Mouse (Mus musculus) lung, embryonic 16.5 days (tissue): ENCODE measurements at regions not wholly inside any gene's neighbourhood (a gene's known extent, or its start where the extent isn't known, plus 50 kb on each side); places are given as distances from the start of the nearest gene placed in this dataset.
"Not testable (repeated sequence)": the region's sequence is repeated elsewhere in the genome, so short reads cannot be mapped to it uniquely, and the experiment has no call there.

ENCODE experiments used
- ATAC-seq: fragments of 200-750 bp; cut with Nextera tagmentation; 2 replicates; pipeline ENCODE4 v1.8.0; 2017; ENCODE audit warnings: low read depth, mild to moderate bottlenecking, moderate library complexity
- H3K27ac ChIP-seq: fragments of 300-500 bp; sonication (generic); 2 replicates; pipeline ENCODE4 v1.5.1; 2014; ENCODE audit warnings: mild to moderate bottlenecking, control low read depth, low read length
- H3K27me3 ChIP-seq: fragments of 300-500 bp; sonication (generic); 2 replicates; pipeline ENCODE4 v1.6.1; 2014; ENCODE audit warnings: low read depth, low read length, mixed read lengths; ENCODE audit not compliant: control insufficient read depth, insufficient read depth
- H3K36me3 ChIP-seq: fragments of 300-500 bp; sonication (generic); 2 replicates; pipeline ENCODE4 v1.6.1; 2014; ENCODE audit warnings: low read length; ENCODE audit not compliant: control insufficient read depth, insufficient read depth
- H3K4me1 ChIP-seq: fragments of 300-500 bp; sonication (generic); replicated peaks from 2 replicates; pipeline ENCODE4 v1.6.1; 2014; ENCODE audit warnings: low read length, mixed read lengths; ENCODE audit not compliant: control insufficient read depth, insufficient read depth
- H3K4me2 ChIP-seq: fragments of 300-500 bp; sonication (generic); 2 replicates; pipeline ENCODE4 v1.6.1; 2014; ENCODE audit warnings: low read depth, low read length, control low read depth
- H3K4me3 ChIP-seq: fragments of 300-500 bp; sonication (generic); 2 replicates; pipeline ENCODE4 v1.5.1; 2014; ENCODE audit warnings: mild to moderate bottlenecking, low read length, control low read depth
- H3K9ac ChIP-seq: fragments of 300-500 bp; sonication (generic); 2 replicates; pipeline ENCODE4 v1.6.1; 2014; ENCODE audit warnings: low read length, control low read depth
- H3K9me3 ChIP-seq: fragments of 300-500 bp; sonication (generic); 2 replicates; pipeline ENCODE4 v1.6.1; 2016; ENCODE audit warnings: low read length; ENCODE audit not compliant: control insufficient read depth
- WGBS: fragments of 180-500 bp; shearing (Covaris S2); extraction: QIAGEN DNeasy Blood & Tissue Kit; methylation state at CpG from one replicate; pipeline ENCODE4 v1.1.7; 2014; 5-methylcytosine and 5-hydroxymethylcytosine counted together

DNA sequence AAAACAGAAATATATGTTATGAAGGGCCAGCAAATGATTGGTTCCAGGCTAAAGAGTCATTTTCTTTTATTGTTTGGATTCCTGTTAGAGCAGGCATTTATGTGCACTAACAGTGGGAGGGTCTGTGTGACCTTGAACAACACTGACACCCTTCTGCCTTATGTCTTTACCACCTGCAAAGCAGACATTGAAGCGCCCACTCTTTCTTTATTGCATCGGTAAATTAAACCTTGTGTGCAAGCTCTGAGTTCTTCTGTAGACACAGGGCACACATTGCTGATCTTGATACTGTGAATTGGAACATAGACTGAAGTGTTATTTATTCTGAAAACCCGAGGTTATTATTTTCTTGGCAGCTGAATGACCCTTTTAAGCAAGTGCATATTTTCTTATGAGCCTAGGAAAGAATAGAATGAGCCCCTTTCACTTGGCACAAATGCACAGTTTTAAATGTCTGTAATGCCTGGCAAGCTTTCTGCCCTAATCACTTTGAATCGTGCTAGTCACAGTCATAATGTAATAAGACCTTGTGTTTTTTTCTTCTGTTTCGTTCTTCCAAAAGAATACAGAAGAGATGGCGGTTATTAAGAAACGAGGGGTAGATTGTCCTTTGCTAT is 125.1 kb upstream of the Cobl start:
- ATAC-seq, result no peak
- Histone ChIP-seq H3K9me3 (no peaks in the 10 kb centered on the region), H3K27ac (no peak overlapping the region), H3K4me2 (no peak overlapping the region), H3K36me3 (no peaks in the 10 kb centered on the region), H3K4me1 (no peaks in the 10 kb centered on the region), H3K27me3 (no peaks in the 10 kb centered on the region), H3K9ac (no peak overlapping the region), H3K4me3 (no peak overlapping the region)
- WGBS, result 60% methylated on average over 7 of the region's 7 CpGs

DNA sequence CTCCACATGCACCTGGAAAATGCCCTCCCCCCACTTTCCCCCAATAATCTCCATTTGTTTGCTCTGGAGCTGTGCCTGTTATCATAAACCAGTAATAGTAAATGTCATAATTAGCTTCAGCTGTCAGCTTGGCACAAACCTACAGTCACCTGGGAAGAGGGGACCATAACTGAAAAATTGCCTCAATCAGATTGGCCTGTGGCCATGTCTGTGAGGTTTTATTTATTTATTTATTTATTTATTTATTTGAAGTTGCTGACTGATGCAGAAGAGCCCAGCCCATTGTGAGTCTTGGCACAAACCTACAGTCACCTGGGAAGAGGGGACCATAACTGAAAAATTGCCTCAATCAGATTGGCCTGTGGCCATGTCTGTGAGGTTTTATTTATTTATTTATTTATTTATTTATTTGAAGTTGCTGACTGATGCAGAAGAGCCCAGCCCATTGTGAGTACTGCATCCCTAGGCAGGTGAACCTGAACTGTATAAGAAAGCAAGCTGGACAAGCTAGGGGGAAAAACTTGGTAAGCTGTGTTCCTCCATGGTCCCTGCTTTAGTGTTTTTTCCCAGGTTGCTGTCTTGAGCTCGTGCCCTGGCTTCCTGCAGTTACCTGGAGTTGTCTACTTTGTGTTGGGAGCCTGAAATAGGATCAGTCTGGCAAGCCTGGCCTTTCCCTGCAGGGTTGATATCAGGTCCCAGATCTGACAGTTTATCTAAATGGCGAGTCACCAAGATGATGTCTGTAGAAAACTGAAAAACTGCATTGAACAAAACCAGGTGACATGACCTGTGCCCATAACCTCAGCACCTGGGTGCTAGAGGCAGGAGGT is 120.3 kb upstream of the Cobl start:
- H3K4me1 ChIP-seq, H3K27me3 ChIP-seq, H3K9ac ChIP-seq, H3K36me3 ChIP-seq, H3K27ac ChIP-seq, H3K4me2 ChIP-seq, H3K9me3 ChIP-seq, H3K4me3 ChIP-seq, ATAC-seq: not testable (repeated sequence)
- 55% methylated on average over 2 of the region's 2 CpGs for WGBS

DNA sequence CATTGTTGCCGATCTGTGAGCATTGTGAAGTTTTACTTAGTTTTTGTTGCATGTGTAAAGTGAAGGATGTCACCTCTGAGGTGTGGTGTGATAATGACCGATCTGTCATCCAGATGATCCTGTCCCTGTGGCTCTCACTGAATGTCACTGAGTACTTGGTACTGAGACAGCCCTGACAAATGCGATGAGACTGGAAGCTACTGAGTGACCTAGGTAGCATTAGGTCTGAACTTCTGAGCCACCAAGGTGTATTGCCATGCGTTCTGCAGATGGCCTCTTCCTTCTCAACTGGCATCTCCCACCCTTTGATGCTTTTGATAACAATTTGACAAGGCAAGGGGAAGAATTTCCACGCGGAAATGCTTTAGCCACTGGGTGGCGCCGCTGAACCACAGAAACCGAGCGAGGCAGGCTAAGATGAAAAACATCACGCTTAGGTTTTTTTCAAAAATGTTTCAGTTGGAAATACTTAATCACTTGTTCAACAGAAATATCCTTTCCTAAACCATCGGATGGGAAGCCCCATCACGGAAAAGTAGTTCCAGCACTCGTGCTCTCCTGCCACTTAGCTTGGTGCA is 114.3 kb upstream of the Cobl start:
- H3K27ac ChIP-seq, result no peak overlapping the region
- no peak for ATAC-seq
- no peaks in the 10 kb centered on the region for H3K36me3 ChIP-seq
- no peak overlapping the region for H3K9ac ChIP-seq
- H3K4me2 ChIP-seq, result no peak overlapping the region
- H3K27me3 ChIP-seq, result no peaks in the 10 kb centered on the region
- H3K9me3 ChIP-seq, result no peaks in the 10 kb centered on the region
- WGBS, result 29% methylated on average over 14 of the region's 14 CpGs
- H3K4me3 ChIP-seq, result no peak overlapping the region
- H3K4me1 ChIP-seq, result no peaks in the 10 kb centered on the region

DNA sequence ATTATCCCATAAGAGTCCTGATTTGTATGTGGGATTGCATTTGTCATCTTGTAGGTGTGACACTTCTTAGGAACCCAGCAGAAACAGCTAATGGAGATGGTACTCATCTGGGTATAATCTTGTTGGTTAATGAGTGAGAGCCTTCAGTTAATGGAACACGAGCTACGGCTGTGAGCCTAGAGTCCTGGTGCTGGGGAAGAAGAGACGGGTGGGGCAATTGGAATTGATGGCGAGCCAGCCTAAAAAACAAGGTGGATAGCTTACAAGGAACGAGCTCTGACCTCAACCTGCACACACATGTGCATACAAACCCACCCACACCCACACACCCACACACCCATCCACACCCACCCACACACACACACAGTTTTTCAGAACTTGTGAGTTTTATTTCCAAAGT is 94.9 kb upstream of the Cobl start:
- WGBS, result 63% methylated on average over 5 of the region's 5 CpGs
- ATAC-seq, result no peak
- no peaks in the 10 kb centered on the region for H3K4me1 ChIP-seq
- H3K4me3 ChIP-seq, result no peak overlapping the region
- H3K27ac ChIP-seq, result no peak overlapping the region
- H3K27me3 ChIP-seq, result no peaks in the 10 kb centered on the region
- no peak overlapping the region for H3K9ac ChIP-seq
- no peaks in the 10 kb centered on the region for H3K9me3 ChIP-seq
- no peaks in the 10 kb centered on the region for H3K36me3 ChIP-seq
- H3K4me2 ChIP-seq, result no peak overlapping the region

DNA sequence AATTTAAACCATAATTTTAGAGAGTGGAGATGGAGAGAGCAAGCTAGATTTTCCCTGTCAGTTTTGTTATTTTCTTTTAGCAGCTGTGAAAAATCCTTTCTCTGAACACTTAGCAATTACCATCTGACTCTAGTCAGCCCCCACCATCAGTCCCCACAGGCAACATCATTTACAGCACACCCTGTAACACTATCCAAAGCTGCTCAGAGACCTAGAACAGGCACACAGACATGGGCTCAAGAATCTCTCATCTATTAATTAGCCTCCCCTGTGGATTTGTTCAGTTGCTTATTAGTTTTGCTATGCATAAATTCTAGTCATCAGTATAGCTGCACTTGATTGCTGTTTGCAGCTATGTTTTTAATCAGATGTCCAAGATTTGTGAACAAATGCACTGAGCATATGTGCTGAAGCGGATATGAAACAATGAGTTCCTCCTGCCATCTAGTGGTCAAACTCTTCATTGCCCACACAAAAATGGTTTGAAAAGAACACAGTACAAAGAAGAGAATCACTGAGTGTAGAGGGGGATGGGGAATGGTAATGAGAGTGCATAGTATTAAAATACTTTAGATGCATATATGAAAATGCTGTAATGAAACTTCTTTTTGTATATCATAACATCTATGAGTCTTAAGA is 94.4 kb upstream of the Cobl start:
- 14% methylated on average over 1 of the region's 1 CpGs for WGBS
- H3K4me1 ChIP-seq, result no peaks in the 10 kb centered on the region
- ATAC-seq, result no peak
- no peak overlapping the region for H3K4me2 ChIP-seq
- H3K36me3 ChIP-seq, result no peaks in the 10 kb centered on the region
- no peak overlapping the region for H3K27ac ChIP-seq
- no peak overlapping the region for H3K9ac ChIP-seq
- H3K27me3 ChIP-seq, result no peaks in the 10 kb centered on the region
- H3K9me3 ChIP-seq, result no peaks in the 10 kb centered on the region
- H3K4me3 ChIP-seq, result no peak overlapping the region

DNA sequence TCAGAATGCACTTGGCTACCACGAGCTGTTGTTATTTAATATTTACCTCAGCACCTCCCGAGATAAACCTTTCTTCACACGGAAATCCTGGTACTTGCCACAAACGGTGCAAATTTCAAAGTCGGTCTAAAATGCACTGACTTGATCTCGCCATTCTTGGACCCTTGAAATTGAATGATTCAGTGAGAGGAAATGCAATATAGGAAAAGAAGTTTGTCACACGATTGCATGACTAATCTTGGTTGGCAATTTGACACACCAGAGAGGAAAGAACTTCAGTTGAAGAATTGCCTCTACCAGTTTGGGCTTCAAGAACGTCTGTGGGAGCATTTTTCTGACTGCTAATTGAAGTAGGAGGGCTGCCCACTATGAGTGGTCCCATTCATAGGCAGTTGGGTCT is 93.4 kb upstream of the Cobl start:
- 70% methylated on average over 8 of the region's 8 CpGs for WGBS
- Histone ChIP-seq H3K4me3 (no peak overlapping the region), H3K27ac (no peak overlapping the region), H3K4me2 (no peak overlapping the region), H3K4me1 (no peaks in the 10 kb centered on the region), H3K9me3 (no peaks in the 10 kb centered on the region), H3K36me3 (no peaks in the 10 kb centered on the region), H3K9ac (no peak overlapping the region), H3K27me3 (no peaks in the 10 kb centered on the region)
- no peak for ATAC-seq

DNA sequence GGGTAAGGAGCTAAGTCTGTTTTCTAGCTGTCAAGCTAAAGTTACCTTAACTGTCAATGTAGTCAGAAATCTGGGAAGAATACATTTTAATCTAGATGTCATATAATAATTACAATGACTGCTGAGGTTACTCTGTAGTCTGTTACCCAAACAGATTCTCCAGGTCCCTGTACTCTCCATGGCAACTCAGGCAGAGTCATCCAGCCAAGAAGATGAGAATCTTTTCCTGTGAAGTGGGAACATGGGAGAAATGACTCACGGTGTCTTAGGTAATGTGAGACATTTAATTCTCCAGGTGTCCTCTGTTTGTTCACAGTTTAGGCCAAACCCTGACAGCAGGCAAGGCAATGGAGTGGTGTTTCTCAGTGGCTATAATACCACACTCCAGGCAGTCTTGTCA is 81.0 kb upstream of the Cobl start:
- Histone ChIP-seq H3K4me2 (no peak overlapping the region), H3K27ac (no peak overlapping the region), H3K9ac (no peak overlapping the region), H3K4me1 (no peaks in the 10 kb centered on the region), H3K36me3 (no peaks in the 10 kb centered on the region), H3K27me3 (no peaks in the 10 kb centered on the region), H3K9me3 (no peaks in the 10 kb centered on the region), H3K4me3 (no peak overlapping the region)
- WGBS, result 44% methylated on average over 1 of the region's 1 CpGs
- ATAC-seq, result no peak

DNA sequence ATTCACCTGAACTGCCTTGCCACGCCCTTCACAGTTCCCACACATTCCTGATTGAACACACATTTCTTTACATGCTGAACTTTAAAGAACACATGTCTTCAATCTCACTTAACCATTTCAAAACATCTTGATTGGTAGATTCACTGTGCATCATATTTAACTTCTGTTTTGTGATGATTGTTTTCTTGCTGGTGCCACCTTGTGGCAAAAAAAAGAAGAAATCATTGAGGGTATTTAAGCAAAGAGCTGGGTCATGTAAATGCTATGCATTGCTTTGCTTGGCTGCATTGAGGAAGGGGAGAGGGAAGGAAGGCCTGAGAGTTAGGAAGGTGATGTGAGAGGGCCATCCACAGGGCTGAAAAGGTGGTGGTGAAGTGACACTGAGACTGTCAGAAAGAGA is 78.3 kb upstream of the Cobl start:
- 58% methylated on average over 1 of the region's 1 CpGs for WGBS
- H3K9me3 ChIP-seq, result no peaks in the 10 kb centered on the region
- no peak for ATAC-seq

DNA sequence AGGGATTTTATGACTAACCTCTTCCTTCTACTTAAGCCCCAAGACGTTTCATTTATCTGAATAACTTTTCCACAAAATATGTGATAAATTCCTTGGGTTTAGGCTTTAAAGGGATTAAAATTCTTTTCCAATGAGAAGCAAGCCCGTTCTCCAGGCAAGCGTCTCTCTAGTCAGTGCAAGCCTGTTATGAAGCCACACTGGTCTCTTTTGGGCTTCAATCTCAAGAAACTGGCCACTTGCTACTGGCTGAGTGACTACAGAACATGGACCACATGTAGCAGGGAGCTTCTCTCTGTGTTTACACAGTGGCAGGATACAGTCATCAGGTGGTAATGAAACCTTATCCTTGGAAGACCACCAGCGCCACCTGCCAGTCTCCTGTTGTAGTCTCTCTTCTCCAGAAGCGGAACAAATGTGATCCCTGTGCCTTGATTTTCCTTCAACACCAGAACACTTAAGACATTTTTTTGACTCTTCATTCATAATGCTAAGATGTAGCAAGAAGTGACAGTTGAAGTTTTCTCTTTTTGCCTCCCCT is 75.6 kb upstream of the Cobl start:
- ATAC-seq, result no peak
- WGBS, result 42% methylated on average over 5 of the region's 5 CpGs
- Histone ChIP-seq H3K9ac (no peak overlapping the region), H3K27me3 (no peaks in the 10 kb centered on the region), H3K4me1 (no peaks in the 10 kb centered on the region), H3K27ac (no peak overlapping the region), H3K9me3 (no peaks in the 10 kb centered on the region), H3K36me3 (no peaks in the 10 kb centered on the region), H3K4me3 (no peak overlapping the region), H3K4me2 (no peak overlapping the region)

More for the DNA sequence above, 78.3 kb upstream of the Cobl start:
- Histone ChIP-seq H3K9ac (no peak overlapping the region), H3K4me3 (no peak overlapping the region), H3K27ac (no peak overlapping the region), H3K36me3 (no peaks in the 10 kb centered on the region), H3K4me1 (no peaks in the 10 kb centered on the region), H3K4me2 (no peak overlapping the region), H3K27me3 (no peaks in the 10 kb centered on the region)
